Mouse (Mus musculus): Measurements from ENCODE around the gene Glis2. TPM values are rescaled to one million over a fixed set of nuclear protein-coding genes. Genes with fewer than 3 reads are reported as not detected.

The Glis2 gene
- total and polyA plus RNA-seq, 3 experiments: 0.62 to 5.0 TPM; not detected in 1

DNA sequence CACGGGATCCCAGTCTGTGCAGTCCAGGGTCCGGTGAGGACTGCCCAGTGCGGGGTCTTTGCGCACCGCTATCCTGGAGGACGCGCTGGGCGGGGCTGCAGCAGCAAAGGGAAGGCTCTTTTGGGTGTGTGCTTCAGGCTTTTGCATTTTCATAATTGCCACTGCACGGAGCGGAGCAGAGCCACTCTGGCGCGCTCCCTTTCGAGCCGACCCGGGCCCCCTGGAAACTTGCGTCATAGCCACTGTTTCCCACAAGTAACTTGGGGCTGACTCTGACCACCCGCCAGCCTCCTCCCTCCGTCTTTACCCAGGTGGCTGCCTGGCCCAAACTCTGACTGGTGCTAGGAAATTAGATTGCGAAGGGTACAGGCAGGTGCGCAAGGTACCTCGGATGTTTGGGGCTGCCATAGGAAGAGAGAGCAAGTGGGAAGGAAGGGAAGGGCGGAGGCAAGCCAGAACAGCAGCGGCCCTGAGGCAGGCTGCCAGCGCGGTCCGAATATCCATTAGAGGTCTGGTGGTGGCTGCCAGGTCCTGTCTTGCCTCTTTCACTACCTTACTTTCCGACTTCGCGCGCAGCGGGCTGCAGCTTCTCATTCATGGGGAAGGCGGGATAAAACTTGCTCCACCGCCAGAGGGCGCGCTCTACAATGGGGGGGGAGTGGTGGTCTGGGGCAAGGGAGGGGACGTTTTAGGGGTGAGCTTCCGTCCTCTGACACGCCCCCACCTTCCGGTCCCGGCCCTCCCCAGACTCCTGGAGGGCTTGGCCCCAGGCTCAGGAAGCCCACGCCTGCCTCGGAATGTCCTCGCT, 34.2 kb upstream of the Glis2 start (continued):
- no peak for TF ChIP-seq ZMIZ1 (IDR thresholded peaks at IDR 0.05; ENCODE audit: low read depth, low read length)
- no peak for TF ChIP-seq USF1 (IDR thresholded peaks at IDR 0.05; ENCODE audit: low read depth, low read length)
- TF ChIP-seq JUND (IDR thresholded peaks at IDR 0.05; ENCODE audit: low read depth, low read length): no peak

DNA sequence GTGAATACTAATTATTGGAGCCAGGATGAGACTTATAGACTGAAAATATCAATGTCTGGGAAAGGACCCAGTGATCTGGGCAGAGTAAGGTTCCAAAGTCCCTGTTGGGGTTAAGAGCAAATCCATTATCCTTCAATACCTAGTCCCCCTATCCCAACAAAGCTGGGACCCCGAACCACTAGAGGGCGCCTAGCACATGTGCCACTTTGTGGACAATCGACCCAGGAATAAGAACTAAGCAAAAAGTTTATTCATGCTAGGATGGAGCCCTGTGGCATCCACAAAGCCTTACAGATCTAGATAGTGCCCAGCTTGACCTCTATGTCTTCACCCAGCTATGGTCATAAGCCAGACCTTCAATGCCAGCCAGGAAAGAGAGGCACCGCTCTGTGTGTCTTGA, 26.6 kb upstream of the Glis2 start:
- DNase-seq (ENCODE audit: low read depth, low spot score): peak; percentile 86
- Histone ChIP-seq H3K9me3 (replicated peaks; ENCODE audit: insufficient read depth, low read length) (no peaks in the 10 kb centered on the region), H3K36me3 (ENCODE audit: control insufficient read depth in 1 of 2, insufficient read depth in 2 of 2, low read length in 2 of 2) (0 out of 4 replicates have a peak, but pooled peaks cover 0 to 5% of the 10 kb centered on the region in 2 experiments), H3K4me1 (ENCODE audit: control insufficient read depth in 1 of 2, insufficient read depth in 2 of 2, low read length in 2 of 2) (peaks cover 4 to 6% of the 10 kb centered on the region in 2 experiments; a peak in 3 of 4 replicates), H3K4me3 (ENCODE audit: control insufficient read depth in 1 of 2, insufficient read depth in 1 of 2, low read depth in 2 of 2, low read length in 2 of 2) (0 out of 4 replicates have a peak overlapping the region, but pooled peaks of 1 of the 2 experiments have one; percentile 23), H3K27me3 (ENCODE audit: control insufficient read depth in 1 of 2, insufficient read depth in 2 of 2, low read length in 2 of 2) (no peaks in the 10 kb centered on the region; a peak in 1 of 4 replicates), H3K9ac (ENCODE audit: control insufficient read depth, low read depth, low read length, poor library complexity, severe bottlenecking) (no peak overlapping the region), H3K27ac (ENCODE audit: control insufficient read depth, low read depth, low read length) (no peak overlapping the region), H3K79me2 (ENCODE audit: control insufficient read depth, insufficient read depth, low read length, poor library complexity) (no peaks in the 10 kb centered on the region)
- TF ChIP-seq RAD21 (IDR thresholded peaks at IDR 0.05; ENCODE audit: low read depth, low read length) (peak; percentile 80), E2F4 (IDR thresholded peaks at IDR 0.05; ENCODE audit: borderline replicate concordance, low read depth, low read length) (no peak), MEF2A (IDR thresholded peaks at IDR 0.05; ENCODE audit: extremely low read depth, insufficient replicate concordance, low read depth, low read length, poor library complexity, severe bottlenecking) (no peak), KAT2A (conservative IDR thresholded peaks at IDR 0.05; ENCODE audit: low read depth, low read length) (no peak), ZMIZ1 (IDR thresholded peaks at IDR 0.05; ENCODE audit: low read depth, low read length) (no peak), JUND (IDR thresholded peaks at IDR 0.05; ENCODE audit: low read depth, low read length) (no peak), MXI1 (IDR thresholded peaks at IDR 0.05; ENCODE audit: low read depth, low read length) (0 out of 2 replicates have a peak, but pooled peaks have one; percentile 29), SMC3 (IDR thresholded peaks at IDR 0.05; ENCODE audit: low read depth, low read length) (peak; percentile 93), GATA1 (IDR thresholded peaks at IDR 0.05; ENCODE audit: low read depth, low read length) (0 out of 2 replicates have a peak, but pooled peaks have one; percentile 24), TAL1 (IDR thresholded peaks at IDR 0.05; ENCODE audit: low read length) (no peak), ZNF384 (IDR thresholded peaks at IDR 0.05; ENCODE audit: low read depth, low read length) (peak; percentile 57), MYC (IDR thresholded peaks at IDR 0.05; ENCODE audit: low read depth, low read length) (peak; percentile 78), ZC3H11A (IDR thresholded peaks at IDR 0.05; ENCODE audit: low read depth, low read length) (peak; percentile 65), ELF1 (IDR thresholded peaks at IDR 0.05; ENCODE audit: low read depth, low read length) (no peak), POLR2AphosphoS5 (IDR thresholded peaks at IDR 0.05; ENCODE audit: borderline replicate concordance, low read depth, low read length) (no peak), CTCF (IDR thresholded peaks at IDR 0.05 in 2 of 3, conservative IDR thresholded peaks at IDR 0.05 in 1 of 3; ENCODE audit: control insufficient read depth in 1 of 3, insufficient read depth in 1 of 3, low read depth in 2 of 3, low read length in 3 of 3, poor library complexity in 1 of 3, severe bottlenecking in 1 of 3) (peak; percentile 89 to 97 (median 91)), SIN3A (IDR thresholded peaks at IDR 0.05; ENCODE audit: low read length) (peak; percentile 44; the same call in 1 of the 2 replicates), NRF1 (IDR thresholded peaks at IDR 0.05; ENCODE audit: insufficient read depth, low read depth, low read length, poor library complexity, severe bottlenecking) (no peak)

All from MEL (cell line).